Mouse (Mus musculus): ENCODE measurements around the gene Khdrbs1. TPM values are rescaled to one million over a fixed set of nuclear protein-coding genes. Genes with fewer than 3 reads are reported as not detected.
"Not testable (repeated sequence)": the region's sequence is repeated elsewhere in the genome, so short reads cannot be mapped to it uniquely, and the experiment has no call there.

The Khdrbs1 gene
- total RNA-seq, 2 experiments from 2014 or later = 20.2 to 26.5 TPM

DNA sequence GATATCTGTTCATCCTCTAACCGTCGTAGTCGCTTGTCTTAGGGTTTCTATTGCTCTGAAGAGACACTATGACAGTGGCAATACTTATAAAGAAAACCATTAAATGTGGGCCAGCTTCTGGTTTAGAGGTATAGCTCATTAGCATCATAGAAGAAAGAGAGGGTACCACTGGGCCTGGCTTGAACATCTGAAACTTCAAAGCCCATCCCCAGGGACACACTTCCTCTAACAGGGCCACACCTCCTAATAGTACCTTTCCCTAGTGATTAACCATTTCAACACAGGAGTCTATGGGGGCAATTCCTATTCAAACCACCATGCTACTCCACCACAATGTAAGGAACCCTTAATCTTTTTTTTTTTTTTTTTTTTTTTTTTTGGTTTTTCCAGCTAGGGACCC lies 4.5 kb upstream of the Khdrbs1 start:
- no peak for DNase-seq
- intact Hi-C loops (cut with DNase I) = no loop called here

GRCm38 (mm10) chr4:129746106-129746505 lies 4.0 kb upstream of the Khdrbs1 start:
- intact Hi-C loops (cut with DNase I) = no loop called here
- no peak for DNase-seq

DNA sequence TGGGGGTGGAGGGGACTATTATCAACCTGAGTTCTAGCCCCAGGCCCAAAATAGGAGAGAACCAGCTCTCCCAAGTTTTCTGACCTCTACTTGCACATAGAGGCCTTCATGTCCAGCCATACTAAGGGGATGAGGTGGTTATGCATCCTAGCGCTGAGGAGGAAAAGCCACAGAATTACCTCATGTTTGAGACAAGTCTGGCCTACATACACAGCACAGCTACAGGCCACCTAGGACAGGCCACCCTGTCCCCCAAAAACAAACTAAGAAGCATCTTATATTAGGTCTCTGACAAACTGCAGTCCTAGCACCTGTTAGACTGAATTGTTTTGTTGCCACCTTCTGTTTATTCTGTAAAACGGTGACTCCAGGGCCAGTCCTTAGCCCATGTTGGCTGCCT lies 1.4 kb upstream of the Khdrbs1 start:
- intact Hi-C loops (cut with DNase I) = no loop called here
- no peak for DNase-seq

- intact Hi-C loops (cut with DNase I) = no loop called here
- DNase-seq = peak in 1 of 2 experiments; percentile 4
Measured at GRCm38 (mm10) chr4:129743010-129743390, 897 bp upstream of the Khdrbs1 start.

GRCm38 (mm10) chr4:129741974-129742231 lies 200 bp downstream of the Khdrbs1 start:
- intact Hi-C loops (cut with DNase I) = no loop called here
- no peak for DNase-seq

- intact Hi-C loops (cut with DNase I) = no loop called here
- peak; percentile 7 to 32 for DNase-seq
Measured at GRCm38 (mm10) chr4:129741251-129741973, 691 bp downstream of the Khdrbs1 start.

- no peak for DNase-seq
- intact Hi-C loops (cut with DNase I) = no loop called here
Measured at GRCm38 (mm10) chr4:129739111-129739645, 2.9 kb downstream of the Khdrbs1 start.

- intact Hi-C loops (cut with DNase I) = no loop called here
- no peak for DNase-seq
Measured at GRCm38 (mm10) chr4:129736173-129736572, 5.9 kb downstream of the Khdrbs1 start.

- intact Hi-C loops (cut with DNase I); DNase-seq: not testable (repeated sequence)
Measured at GRCm38 (mm10) chr4:129735485-129735884, 6.6 kb downstream of the Khdrbs1 start.

- intact Hi-C loops (cut with DNase I) = no loop called here
- DNase-seq = no peak
Measured at GRCm38 (mm10) chr4:129731423-129731822, 10.7 kb downstream of the Khdrbs1 start.

DNA sequence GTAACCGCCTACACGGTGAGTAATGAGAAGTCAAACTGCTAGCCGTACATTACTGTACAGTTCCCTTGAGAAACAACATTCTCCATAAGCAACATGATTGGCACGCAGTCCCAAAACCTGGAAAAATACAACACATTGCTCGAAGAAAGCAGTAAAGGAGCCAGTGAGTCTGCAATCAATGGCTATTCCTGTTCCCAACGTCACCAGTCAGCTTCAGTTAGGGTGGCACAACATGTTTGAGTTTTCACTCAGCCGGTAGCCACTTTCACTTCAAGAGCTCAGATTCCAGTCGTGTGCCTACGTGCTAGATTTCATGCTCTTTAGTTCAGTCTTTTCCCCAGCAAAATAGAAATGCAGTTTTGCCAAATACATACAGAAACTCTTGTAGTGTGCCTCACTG lies 25.8 kb downstream of the Khdrbs1 start:
- intact Hi-C loops (cut with DNase I) = no loop called here
- DNase-seq = no peak

GRCm38 (mm10) chr4:129709486-129710129 lies 32.5 kb downstream of the Khdrbs1 start:
- intact Hi-C loops (cut with DNase I) = no loop called here
- no peak for DNase-seq

DNA sequence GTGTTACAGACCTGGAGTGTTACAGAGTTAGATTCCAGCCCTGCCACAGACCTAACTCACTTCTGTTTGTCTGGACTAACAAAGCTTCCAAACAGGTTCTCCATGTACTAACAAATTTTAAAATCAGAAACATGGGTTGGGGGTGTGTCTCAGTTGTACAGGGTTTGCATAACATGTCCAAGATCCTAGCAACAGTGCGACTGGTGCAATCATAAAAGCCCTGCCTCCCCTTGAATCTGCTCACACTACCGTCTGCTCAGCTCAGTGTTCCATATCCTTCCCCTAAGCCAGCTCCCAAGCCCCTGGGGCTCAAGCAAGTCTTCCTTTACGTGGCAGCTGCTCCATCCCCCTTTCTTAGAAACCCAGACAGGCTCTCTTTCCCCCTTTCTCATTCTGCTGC lies 35.4 kb downstream of the Khdrbs1 start:
- intact Hi-C loops (cut with DNase I) = no loop called here
- no peak for DNase-seq

- intact Hi-C loops (cut with DNase I) = loop anchor here (2.0 to 5.0 kb wide), 3 partner anchors 80 to 385 kb away; partner anchors contain the start of gene Spocd1
- peak; percentile 28 to 30 for DNase-seq
Measured at GRCm38 (mm10) chr4:129702454-129702853, 39.6 kb downstream of the Khdrbs1 start.

GRCm38 (mm10) chr4:129701503-129702377 lies 40.4 kb downstream of the Khdrbs1 start:
- intact Hi-C loops (cut with DNase I) = loop anchor here (2.0 to 5.0 kb wide), 3 partner anchors 81 to 386 kb away; partner anchors contain the start of gene Spocd1
- peak; percentile 45 to 80 for DNase-seq

- not testable (repeated sequence) for DNase-seq
- intact Hi-C loops (cut with DNase I) = loop anchor here (5.0 kb wide), 2 partner anchors 82 to 387 kb away; no protein-coding TSS in a partner anchor
Measured at GRCm38 (mm10) chr4:129700661-129701060, 41.4 kb downstream of the Khdrbs1 start.

DNA sequence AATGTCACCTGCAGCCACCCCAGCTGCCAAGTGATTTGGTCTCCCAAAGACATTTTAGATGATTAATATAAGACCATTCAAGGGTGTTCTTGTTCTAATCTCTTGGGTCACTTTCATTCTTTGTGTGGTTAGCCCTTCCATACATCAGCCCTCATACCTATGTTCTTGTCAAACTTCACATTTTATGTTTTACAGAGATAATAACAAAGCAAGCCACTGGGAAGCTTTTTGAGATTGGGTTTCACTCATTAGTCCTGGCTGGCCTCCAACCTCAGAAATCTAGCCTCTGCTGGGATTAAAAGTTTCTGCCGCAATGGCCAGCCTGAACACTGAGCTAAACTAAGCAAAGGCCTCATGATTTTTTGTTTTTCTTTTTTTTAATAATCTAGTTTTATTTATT lies 41.9 kb downstream of the Khdrbs1 start:
- intact Hi-C loops (cut with DNase I) = loop anchor here (5.0 kb wide), 2 partner anchors 82 to 387 kb away; no protein-coding TSS in a partner anchor
- DNase-seq = no peak

GRCm38 (mm10) chr4:129697191-129697590 lies 44.9 kb downstream of the Khdrbs1 start:
- no peak for DNase-seq
- intact Hi-C loops (cut with DNase I) = no loop called here

GRCm38 (mm10) chr4:129696158-129696985 lies 45.7 kb downstream of the Khdrbs1 start, which contains the start of gene Tmem39b:
TSS of gene Tmem39b (minus strand) at chr4:129696838.
- intact Hi-C loops (cut with DNase I) = no loop called here
- peak; percentile 82 to 86 for DNase-seq

DNA sequence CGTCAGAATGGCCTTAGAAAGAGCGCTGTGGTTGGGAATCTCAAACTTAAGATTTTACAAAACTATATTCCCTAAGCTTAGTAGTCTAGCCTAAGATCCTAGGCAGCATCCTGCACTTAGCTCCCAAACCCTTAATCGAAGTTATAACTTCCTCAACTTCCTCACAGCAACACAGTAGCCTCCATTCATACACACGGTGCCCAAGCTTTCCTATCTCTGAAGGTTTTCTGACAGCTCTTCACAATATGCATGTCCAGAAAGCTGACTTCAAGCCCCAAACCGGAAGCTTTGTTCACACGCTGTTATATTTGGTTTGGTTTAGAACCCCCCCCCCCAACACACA lies 46.3 kb downstream of the Khdrbs1 start:
- intact Hi-C loops (cut with DNase I) = no loop called here
- DNase-seq = no peak
